In genomic region chr7:57538565-57538964, GRCm38 (mm10) we compare ENCODE assay signal across 7 mouse cellular contexts. TPM values are rescaled to one million over a fixed set of nuclear protein-coding genes. Genes with fewer than 3 reads are reported as not detected.
A peak's percentile ranks its signal among the peaks of the same experiment; 100 is the strongest.
DNase-seq lines count a peak whose midpoint lies in the region; ATAC-seq lines count a peak whose summit lies in the region.

No protein-coding gene starts in this region.

- DNase-seq in layer of hippocampus, adult 11-12 months (ENCODE audit: low spot score), result peak; percentile 3
- no peak for DNase-seq in layer of hippocampus, adult 8-10 months (ENCODE audit: low spot score in 2 of 2)
- DNase-seq in Muller cell, postnatal 12 days (ENCODE audit: inconsistent ontology term), result peak; percentile 1
- peak; percentile 29 for DNase-seq in embryo, embryonic 10 days (ENCODE audit: low spot score)
- DNase-seq in natural killer cell, adult 2 months (ENCODE audit: low spot score in 2 of 2), result no peak
- no peak for DNase-seq in adrenal gland, postnatal 4 days (ENCODE audit: low spot score in 2 of 2)

- peak; percentile 52 for ATAC-seq in megakaryocyte progenitor cell, adult 5-6 weeks (replicated peaks; ENCODE audit: poor library complexity)

RNA-seq across cellular contexts. Expression of gene Gabra5, which starts 28.7 kb away (rescaled TPM):
- 100 to 1,000 TPM; 136 to 169 (median 157) TPM for total RNA-seq in layer of hippocampus, adult 8-10 months (2022)
- total RNA-seq in megakaryocyte progenitor cell, adult 5-6 weeks (2015), result not detected in 2 replicates
- not detected in 2 replicates for total RNA-seq in megakaryocyte progenitor cell, adult 5-6 weeks (2017)
- total RNA-seq in adrenal gland, postnatal 4 days (2021), result under 1 TPM; 0.28 to 0.90 TPM

Comparison
In these comparisons a context has a peak if more than half of its experiments do, and no peak if none do; other contexts are left out.
1. DNase-seq: peak in layer of hippocampus, adult 11-12 months (single experiment), Muller cell, postnatal 12 days (single experiment) and embryo, embryonic 10 days (single experiment); none in layer of hippocampus, adult 8-10 months (0 of 2), natural killer cell, adult 2 months (0 of 2) and adrenal gland, postnatal 4 days (0 of 2).
2. RNA of gene Gabra5, which starts 28.7 kb away (total RNA-seq): 136 to 169 TPM in layer of hippocampus, adult 8-10 months; 0.28 to 0.90 TPM in adrenal gland, postnatal 4 days and not detected in megakaryocyte progenitor cell, adult 5-6 weeks; every median in the first group is over 10 times any median in the second.